Mouse (Mus musculus) spleen, adult 18-20 months (tissue): ENCODE data around the gene Gm266.

Experiments
- DNase-seq, 2 experiments: peaks; one replicate each; pipeline ENCODE4 v3.0.0; 2022; ENCODE audit warnings: mixed read lengths in 2 of 2

The Gm266 gene

GRCm38 (mm10) chr12:111500725-111501124 lies 15.1 kb upstream of the Gm266 start:
- no peak for DNase-seq

- DNase-seq, result no peak
Measured at GRCm38 (mm10) chr12:111499617-111500016, 14.0 kb upstream of the Gm266 start.

GRCm38 (mm10) chr12:111497076-111497475 lies 11.5 kb upstream of the Gm266 start:
- DNase-seq, result no peak

- no peak for DNase-seq
Measured at GRCm38 (mm10) chr12:111494931-111495330, 9.3 kb upstream of the Gm266 start.

GRCm38 (mm10) chr12:111489261-111489865 lies 3.7 kb upstream of the Gm266 start:
- no peak for DNase-seq

GRCm38 (mm10) chr12:111486455-111486854 lies 832 bp upstream of the Gm266 start:
- DNase-seq, result no peak

GRCm38 (mm10) chr12:111485046-111485651 lies 474 bp downstream of the Gm266 start:
- no peak for DNase-seq

- peak in 1 of 2 experiments; percentile 27 for DNase-seq
Measured at GRCm38 (mm10) chr12:111479917-111480316, 5.7 kb downstream of the Gm266 start.

GRCm38 (mm10) chr12:111478924-111479323 lies 6.7 kb downstream of the Gm266 start:
- no peak for DNase-seq

GRCm38 (mm10) chr12:111474893-111475643 lies 10.6 kb downstream of the Gm266 start:
- DNase-seq, result no peak

- DNase-seq, result no peak
Measured at GRCm38 (mm10) chr12:111474384-111474783, 11.2 kb downstream of the Gm266 start.

- no peak for DNase-seq
Measured at GRCm38 (mm10) chr12:111472886-111473285, 12.7 kb downstream of the Gm266 start.

GRCm38 (mm10) chr12:111471721-111472120 lies 13.9 kb downstream of the Gm266 start:
- no peak for DNase-seq

GRCm38 (mm10) chr12:111471119-111471518 lies 14.5 kb downstream of the Gm266 start:
- no peak for DNase-seq

GRCm38 (mm10) chr12:111469507-111469906 lies 16.1 kb downstream of the Gm266 start:
- DNase-seq, result peak in 1 of 2 experiments; percentile 50

- no peak for DNase-seq
Measured at GRCm38 (mm10) chr12:111468206-111468605, 17.4 kb downstream of the Gm266 start.

- DNase-seq, result no peak
Measured at GRCm38 (mm10) chr12:111466369-111466768, 19.3 kb downstream of the Gm266 start.

- DNase-seq, result no peak
Measured at GRCm38 (mm10) chr12:111463570-111463969, 22.1 kb downstream of the Gm266 start.

GRCm38 (mm10) chr12:111457742-111458141 lies 27.9 kb downstream of the Gm266 start:
- DNase-seq, result no peak

GRCm38 (mm10) chr12:111455860-111456259 lies 29.8 kb downstream of the Gm266 start:
- no peak for DNase-seq

- DNase-seq, result no peak
Measured at GRCm38 (mm10) chr12:111455311-111455846, 30.2 kb downstream of the Gm266 start.

GRCm38 (mm10) chr12:111454543-111455280 lies 30.9 kb downstream of the Gm266 start:
- no peak for DNase-seq

GRCm38 (mm10) chr12:111454021-111454420 lies 31.6 kb downstream of the Gm266 start:
- DNase-seq, result no peak
